30 mouse cellular contexts compared by ENCODE assay signal in the genomic region with DNA sequence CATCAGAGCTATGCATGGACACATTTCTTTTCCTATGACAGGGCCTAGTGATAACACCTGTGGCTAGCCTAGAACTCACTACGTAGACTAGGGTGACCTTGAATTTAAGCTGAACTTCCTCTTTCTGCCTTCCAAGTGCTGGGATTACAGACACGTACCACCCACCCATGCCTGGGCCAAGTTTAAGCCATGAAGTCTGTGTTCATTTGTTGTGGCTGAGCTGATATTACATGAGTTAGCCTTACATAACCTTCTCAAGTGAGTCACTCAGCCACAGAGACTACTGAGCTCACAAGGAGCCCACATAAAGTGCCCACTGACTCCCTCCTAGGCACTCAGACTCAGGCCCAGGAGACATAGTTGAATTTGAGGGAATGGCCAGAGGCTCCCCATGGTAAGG.
A peak's percentile ranks its signal among the peaks of the same experiment; 100 is the strongest.
DNase-seq lines count a peak whose midpoint lies in the region; ATAC-seq and TF ChIP-seq lines count a peak whose summit lies in the region.
"Had no signal": no experiment of that assay in that cellular context is flagged by ENCODE, and none has a peak within 500 bp of the region (broad histone marks: within the 10 kb centered on the region; RNA-seq: fewer than 3 reads in every experiment).

No protein-coding gene starts in this region.

- TF ChIP-seq POLR2A in MEL (IDR thresholded peaks at IDR 0.05; ENCODE audit: control insufficient read depth in 1 of 2, insufficient read depth in 1 of 2, low read depth in 1 of 2, low read length in 2 of 2, poor library complexity in 1 of 2) = no peak

- H3K27me3 ChIP-seq in MEL (ENCODE audit: control insufficient read depth in 1 of 2, insufficient read depth in 2 of 2, low read length in 2 of 2) = no peaks in the 10 kb centered on the region
- H3K27me3 ChIP-seq: neural tube, embryonic 15.5 days had no signal

- peak; percentile 44 for DNase-seq in lung, postnatal 25 days (ENCODE audit: low spot score)
- DNase-seq in lung, postnatal 10 days = no peak
- DNase-seq in MEL (ENCODE audit: low read depth, low spot score) = peak; percentile 1
- DNase-seq in skeletal muscle tissue, adult 2 months (ENCODE audit: low read depth, low spot score) = peak; percentile 41
- DNase-seq in heart, postnatal 36 days = no peak
- no peak for DNase-seq in ovary, postnatal 14 days (ENCODE audit: low spot score)
- DNase-seq: adrenal gland, postnatal 14 days; cerebellum, adult 8-10 months; cerebellum, postnatal 36 days; embryo, embryonic 11 days; gastrocnemius, postnatal 14 days; heart, adult 11 months; heart, postnatal 4 days; kidney, postnatal 14 days; layer of hippocampus, adult 9-11 months; right cerebral cortex, adult 18-20 months; thymus, adult 18-20 months; thymus, postnatal 25 days had no signal

- no peak overlapping the region for H3K27ac ChIP-seq in MEL (ENCODE audit: control insufficient read depth, low read depth, low read length)
- H3K27ac ChIP-seq: embryonic facial prominence, embryonic 12.5 days; heart, embryonic 10.5 days; hindbrain, embryonic 14.5 days; limb, embryonic 12.5 days; liver, embryonic 15.5 days; midbrain, embryonic 13.5 days; neural tube, embryonic 15.5 days; stomach, postnatal 0 days had no signal

- no peak for TF ChIP-seq EP300 in MEL (IDR thresholded peaks at IDR 0.05; ENCODE audit: low read depth in 1 of 2, low read length in 2 of 2)

- no peaks in the 10 kb centered on the region for H3K4me1 ChIP-seq in MEL (ENCODE audit: control insufficient read depth in 1 of 2, insufficient read depth in 2 of 2, low read length in 2 of 2)
- H3K4me1 ChIP-seq: liver, embryonic 15.5 days had no signal

- no peak overlapping the region for H3K4me3 ChIP-seq in MEL (ENCODE audit: control insufficient read depth in 1 of 2, insufficient read depth in 1 of 2, low read depth in 2 of 2, low read length in 2 of 2)
- H3K4me3 ChIP-seq: embryonic facial prominence, embryonic 12.5 days; heart, embryonic 10.5 days; limb, embryonic 12.5 days; liver, embryonic 15.5 days; midbrain, embryonic 13.5 days; neural tube, embryonic 15.5 days had no signal

- no peak for TF ChIP-seq CTCF in MEL (IDR thresholded peaks at IDR 0.05 in 2 of 3, conservative IDR thresholded peaks at IDR 0.05 in 1 of 3; ENCODE audit: control insufficient read depth in 1 of 3, insufficient read depth in 1 of 3, low read depth in 2 of 3, low read length in 3 of 3, poor library complexity in 1 of 3, severe bottlenecking in 1 of 3)

- intact Hi-C loops in heart, postnatal 36 days (cut with DNase I) = no loop called here

- no peaks in the 10 kb centered on the region for H3K79me2 ChIP-seq in MEL (ENCODE audit: control insufficient read depth, insufficient read depth, low read length, poor library complexity)

- ATAC-seq in granulocyte monocyte progenitor cell, adult 5-6 weeks (replicated peaks; ENCODE audit: poor library complexity, severe bottlenecking) = peak; percentile 70
- ATAC-seq: forebrain, embryonic 16.5 days; intestine, postnatal 0 days; midbrain, embryonic 13.5 days had no signal

- no peak for TF ChIP-seq RAD21 in MEL (IDR thresholded peaks at IDR 0.05; ENCODE audit: low read depth, low read length)

- no peaks in the 10 kb centered on the region for H3K36me3 ChIP-seq in MEL (ENCODE audit: control insufficient read depth in 1 of 2, insufficient read depth in 2 of 2, low read length in 2 of 2)
- H3K36me3 ChIP-seq: embryonic facial prominence, embryonic 12.5 days; G1E; heart, embryonic 10.5 days; limb, embryonic 12.5 days; liver, embryonic 15.5 days; midbrain, embryonic 13.5 days; neural tube, embryonic 15.5 days had no signal

- no peak overlapping the region for H3K9ac ChIP-seq in MEL (ENCODE audit: control insufficient read depth, low read depth, low read length, poor library complexity, severe bottlenecking)
- H3K9ac ChIP-seq: embryonic facial prominence, embryonic 12.5 days; hindbrain, embryonic 14.5 days; limb, embryonic 12.5 days; liver, embryonic 15.5 days; midbrain, embryonic 13.5 days; neural tube, embryonic 15.5 days had no signal

- H3K9me3 ChIP-seq in MEL (replicated peaks; ENCODE audit: insufficient read depth, low read length) = no peaks in the 10 kb centered on the region
- H3K9me3 ChIP-seq: embryonic facial prominence, embryonic 12.5 days; heart, embryonic 10.5 days; limb, embryonic 12.5 days; liver, embryonic 15.5 days; midbrain, embryonic 13.5 days; neural tube, embryonic 15.5 days had no signal

TF ChIP-seq in MEL, 35 proteins besides CTCF, POLR2A, EP300 and RAD21:
- TF ChIP-seq ETS1 (IDR thresholded peaks at IDR 0.05; ENCODE audit: low read depth, low read length) (no peak), MYB (IDR thresholded peaks at IDR 0.05; ENCODE audit: low read depth, low read length) (no peak), NELFE (IDR thresholded peaks at IDR 0.05; ENCODE audit: low read depth, low read length) (no peak), SIN3A (IDR thresholded peaks at IDR 0.05; ENCODE audit: low read length) (no peak), MAX (IDR thresholded peaks at IDR 0.05; ENCODE audit: low read length) (no peak), JUND (IDR thresholded peaks at IDR 0.05; ENCODE audit: low read depth, low read length) (no peak), GABPA (IDR thresholded peaks at IDR 0.05; ENCODE audit: low read depth, low read length) (no peak), TCF12 (IDR thresholded peaks at IDR 0.05; ENCODE audit: low read depth, low read length) (no peak), ZC3H11A (IDR thresholded peaks at IDR 0.05; ENCODE audit: low read depth, low read length) (no peak)

Comparison
In these comparisons a context has a peak if more than half of its experiments do, and no peak if none do; other contexts are left out.
1. DNase-seq: peak in lung, postnatal 25 days (single experiment), MEL (single experiment) and skeletal muscle tissue, adult 2 months (single experiment); none in lung, postnatal 10 days (single experiment), heart, postnatal 36 days (0 of 2) and ovary, postnatal 14 days (single experiment).